Mouse (Mus musculus) monocyte, adult 59 days (primary cell): Measurements from ENCODE around the gene Olfr553. TPM values are rescaled to one million over a fixed set of nuclear protein-coding genes. Genes with fewer than 3 reads are reported as not detected.

Experiments used
- total RNA-seq, 2 experiments: library from RNA; stranded (reverse); gene quantifications; one replicate each; pipeline ENCODE4 v1.2.4; 2023

Olfr553 gene
- not detected for total RNA-seq

DNA sequence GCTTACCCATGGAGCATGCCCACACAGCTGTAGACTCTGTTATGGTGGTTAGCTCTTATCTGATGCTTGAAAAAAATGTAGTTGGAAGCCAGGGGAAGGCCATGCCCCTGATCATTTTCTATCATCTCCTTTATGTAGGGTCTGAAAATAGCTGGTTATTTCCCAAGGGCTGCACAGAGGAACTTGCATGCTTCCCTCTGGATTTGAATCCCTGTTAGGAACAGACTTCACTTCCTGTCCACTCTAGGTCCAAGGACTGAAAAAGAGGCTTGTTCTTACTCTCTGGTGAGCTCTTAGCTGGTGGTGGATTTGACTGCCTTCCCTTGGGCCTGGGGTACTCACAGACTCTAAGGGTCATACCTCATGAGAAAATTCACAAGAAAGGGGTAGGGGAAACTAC, at the start of gene Olfr553:
Gene Olfr553, minus strand, starts transcription at position 101 of the 400 bp plus-strand sequence.

DNA sequence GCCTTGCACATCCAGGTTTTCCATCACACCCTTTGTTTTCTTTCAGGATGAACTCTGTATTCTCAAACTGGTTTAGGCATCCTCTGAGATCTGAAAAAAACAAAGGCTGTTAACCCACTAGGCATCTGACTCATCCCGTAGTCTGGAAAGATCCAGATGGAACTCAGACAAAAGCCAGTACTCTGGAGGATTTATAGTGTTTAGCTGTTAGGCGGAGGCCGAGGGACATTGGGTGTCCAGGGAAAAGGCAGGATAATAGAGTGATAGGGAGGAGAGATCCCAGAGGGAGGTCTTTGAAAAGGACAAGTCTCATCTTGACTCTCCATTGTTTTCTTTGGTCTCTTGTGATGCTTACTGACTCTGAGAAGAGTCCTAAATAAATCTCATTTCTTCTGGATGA, 46.6 kb upstream of the Olfr553 start, which contains the start of gene Olfr556:
Gene Olfr556, plus strand, starts transcription at position 301 of the 400 bp plus-strand sequence.

DNA sequence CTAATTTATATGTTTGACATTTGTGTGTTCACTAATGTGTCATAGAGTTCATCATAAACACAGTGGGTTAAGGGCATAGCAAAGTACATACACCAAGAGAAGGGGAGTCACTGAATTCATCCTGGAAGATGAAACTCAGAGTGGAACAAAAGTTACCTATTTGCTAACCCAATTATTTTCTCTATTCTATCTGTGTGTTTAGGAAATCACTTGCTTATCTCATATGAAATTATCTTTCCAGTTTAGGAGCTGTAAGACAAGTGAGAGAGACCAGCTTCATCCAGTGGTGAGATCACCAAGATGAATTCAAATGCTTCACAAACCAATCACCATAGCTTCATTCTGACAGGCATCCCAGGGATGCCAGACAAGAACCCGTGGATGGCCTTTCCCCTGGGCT, 40.5 kb upstream of the Olfr553 start, which contains the start of gene Olfr555:
Gene Olfr555, plus strand, starts transcription at position 301 of the 400 bp plus-strand sequence.

DNA sequence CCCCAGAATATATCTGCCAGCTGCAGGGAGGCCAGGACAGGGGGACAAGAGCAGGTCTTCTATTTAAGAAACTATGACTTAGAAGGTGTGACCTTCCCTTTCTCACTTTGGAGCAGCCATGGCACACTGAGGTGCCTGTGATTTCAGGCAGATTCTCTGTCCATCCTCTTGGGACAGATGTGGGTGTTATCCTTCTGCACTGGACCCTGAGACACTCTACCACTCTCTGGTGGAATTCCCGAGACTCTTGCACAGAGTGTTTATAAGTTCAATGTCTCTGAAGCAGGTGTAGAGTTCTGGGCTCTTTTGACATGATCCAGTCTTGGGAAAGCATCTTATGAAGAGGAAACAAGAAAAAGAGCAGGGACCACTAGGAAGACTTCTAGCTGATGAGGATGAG, 20.1 kb upstream of the Olfr553 start, which contains the start of gene Olfr554:
Gene Olfr554, plus strand, starts transcription at position 301 of the 400 bp plus-strand sequence.

DNA sequence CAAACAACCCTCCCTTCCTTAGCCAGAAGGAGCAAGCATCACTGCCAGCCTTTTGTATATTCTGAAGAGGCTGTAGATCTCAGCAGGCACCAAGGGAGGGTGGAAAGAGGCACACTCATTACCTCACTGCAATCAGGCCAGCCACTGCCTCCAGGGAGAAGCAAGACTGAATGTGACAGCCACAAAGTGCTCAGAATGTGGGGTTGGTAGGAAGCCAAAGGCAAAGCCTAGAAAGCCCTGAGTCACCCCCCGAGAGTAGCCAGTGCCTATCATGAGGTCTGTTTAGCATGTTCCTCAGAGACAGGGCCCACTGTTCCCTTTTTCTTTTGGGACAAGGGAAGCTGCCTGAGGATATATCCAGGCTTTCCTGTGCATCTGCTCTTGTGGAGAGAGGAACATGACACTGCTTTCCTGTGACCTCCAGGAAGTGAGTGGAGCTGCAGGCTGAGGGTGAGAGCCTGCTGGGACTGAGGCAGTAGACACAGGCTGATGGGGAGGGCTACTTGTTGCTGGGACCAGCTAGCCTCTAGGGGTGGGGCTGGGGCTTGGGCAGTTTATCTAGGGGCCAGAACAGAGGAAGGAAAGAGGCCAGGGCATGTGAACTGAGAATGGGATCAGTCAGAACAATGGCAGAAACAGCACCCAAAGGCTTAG, 20.5 kb downstream of the Olfr553 start, which contains the start of gene Olfr552:
Gene Olfr552, plus strand, starts transcription at position 393 of the 654 bp plus-strand sequence.

DNA sequence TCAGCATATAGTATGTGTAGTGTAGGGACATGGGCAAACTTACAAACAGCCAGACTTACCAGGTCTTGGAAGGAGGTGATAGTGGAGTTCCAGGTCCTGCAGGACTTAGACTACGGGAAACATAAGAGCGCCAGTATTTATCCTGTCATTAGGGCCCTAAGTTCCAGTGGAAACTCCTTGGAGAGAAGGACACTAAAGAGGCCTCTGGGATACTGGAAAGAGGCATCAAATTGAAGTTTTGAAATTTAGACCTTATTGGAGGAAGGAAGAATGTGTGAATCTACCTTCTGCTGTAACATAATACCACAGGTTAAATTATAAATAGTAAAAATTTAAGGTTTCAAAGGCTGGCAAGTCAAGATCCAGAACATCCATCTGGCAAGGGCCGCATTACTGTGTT, 26.2 kb downstream of the Olfr553 start, which contains the start of gene Olfr551:
Gene Olfr551, minus strand, starts transcription at position 101 of the 400 bp plus-strand sequence.

DNA sequence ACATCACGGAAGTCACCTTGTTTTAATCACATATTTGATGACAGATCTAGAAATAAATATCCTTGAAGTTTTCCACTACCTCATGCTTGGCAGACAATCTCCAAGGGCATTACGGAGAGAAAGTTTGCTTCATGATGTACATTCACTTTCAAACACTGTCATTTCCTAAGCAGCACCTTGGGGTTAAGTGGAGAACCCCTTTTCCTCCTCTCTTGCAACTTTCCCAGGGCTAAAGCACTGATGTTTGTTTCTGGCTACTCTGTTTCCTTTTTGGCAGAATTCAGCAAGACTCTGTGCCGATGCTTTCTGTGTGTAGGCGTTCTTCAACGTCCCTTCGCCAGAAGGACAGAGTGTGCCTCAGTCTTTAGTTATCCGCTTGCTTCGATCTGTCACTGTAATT, 46.9 kb downstream of the Olfr553 start, which contains the start of gene Olfr550:
Gene Olfr550, plus strand, starts transcription at position 301 of the 400 bp plus-strand sequence.

DNA sequence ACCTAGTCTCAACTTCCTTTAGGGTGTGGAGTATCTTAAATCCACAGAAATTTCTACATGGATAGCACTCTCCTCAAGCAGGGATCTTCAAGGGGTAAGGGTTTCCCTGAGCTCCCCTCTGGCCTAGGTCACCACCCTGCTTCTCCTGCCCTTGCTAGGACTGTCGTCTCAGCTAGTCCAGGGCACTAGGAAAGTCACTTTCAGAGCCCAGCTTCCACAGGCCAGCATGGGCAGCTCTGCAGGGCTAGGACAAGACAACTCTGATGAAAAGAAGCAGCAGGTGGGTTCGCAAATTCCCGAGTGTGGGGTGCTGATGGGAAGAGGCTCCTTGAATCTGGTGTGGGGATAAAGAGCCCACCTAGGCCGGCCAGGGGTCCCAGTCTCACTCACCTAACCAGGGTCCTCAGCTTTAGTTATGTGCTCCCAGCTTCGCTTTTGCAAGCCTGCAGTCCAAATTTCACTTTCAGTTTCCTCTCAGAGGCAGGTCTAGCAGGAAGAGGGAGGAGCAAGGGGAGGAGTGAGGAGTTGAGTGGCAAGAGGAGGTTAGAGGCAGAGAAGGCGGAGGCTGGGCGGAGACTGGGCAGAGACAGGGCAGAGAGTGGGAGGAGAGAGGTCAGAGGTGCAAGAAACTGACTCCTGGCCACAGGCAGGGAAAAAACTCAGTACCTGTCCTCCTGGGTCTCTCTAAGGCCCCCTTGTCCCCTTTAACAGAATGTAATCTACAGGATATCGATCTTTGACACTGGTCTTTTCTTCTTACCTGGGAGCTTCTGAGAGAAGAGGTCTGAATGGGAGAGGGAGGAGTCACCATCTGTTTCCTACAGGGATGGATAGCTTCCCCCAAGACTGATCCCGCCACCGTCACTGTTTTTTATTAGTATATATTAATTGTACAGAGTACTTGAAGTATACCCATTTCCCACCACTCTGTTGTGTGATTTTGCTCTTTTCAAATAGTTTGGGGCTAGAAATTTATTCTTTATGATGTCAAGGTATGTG, 52.7 kb downstream of the Olfr553 start, which contains the start of gene Trim21:
Gene Trim21, minus strand, starts transcription at position 488 of the 999 bp plus-strand sequence.

Other genes with a start within 250 kb of the Olfr553 start
- gene Rrm1, start 176.5 kb downstream of the Olfr553 start, total RNA-seq, result 10 to 100 TPM; 12.5 to 12.7 TPM
- gene Olfr543, start 136.5 kb downstream of the Olfr553 start, total RNA-seq, result not detected
- not detected for gene Olfr544, start 129.9 kb downstream of the Olfr553 start, total RNA-seq
- not detected for gene Olfr545, start 118.6 kb downstream of the Olfr553 start, total RNA-seq
- gene Olfr547, start 83.5 kb downstream of the Olfr553 start, total RNA-seq, result not detected
- not detected for gene Olfr548-ps1, start 77.3 kb downstream of the Olfr553 start, total RNA-seq
- not detected for gene Olfr549, start 68.3 kb downstream of the Olfr553 start, total RNA-seq
- 10 to 100 TPM; 19.9 to 20.8 TPM for gene Trim21, start 52.7 kb downstream of the Olfr553 start, total RNA-seq
- not detected for gene Olfr550, start 46.8 kb downstream of the Olfr553 start, total RNA-seq
- gene Olfr551, start 26.3 kb downstream of the Olfr553 start, total RNA-seq, result not detected
- not detected for gene Olfr552, start 20.4 kb downstream of the Olfr553 start, total RNA-seq
- not detected for gene Olfr554, start 20.2 kb upstream of the Olfr553 start, total RNA-seq
- not detected for gene Olfr555, start 40.6 kb upstream of the Olfr553 start, total RNA-seq
- not detected for gene Olfr556, start 46.7 kb upstream of the Olfr553 start, total RNA-seq
- gene Trim68, start 69.1 kb upstream of the Olfr553 start, total RNA-seq, result 1 to 10 TPM; 3.9 to 5.2 TPM
- not detected for gene Olfr557, start 77.7 kb upstream of the Olfr553 start, total RNA-seq
- gene Olfr558, start 84.0 kb upstream of the Olfr553 start, total RNA-seq, result not detected
- gene Olfr33, start 100.9 kb upstream of the Olfr553 start, total RNA-seq, result not detected
- gene Olfr559, start 109.3 kb upstream of the Olfr553 start, total RNA-seq, result not detected
- gene Olfr560, start 141.1 kb upstream of the Olfr553 start, total RNA-seq, result not detected
- not detected for gene Olfr78, start 141.3 kb upstream of the Olfr553 start, total RNA-seq
- gene Olfr561, start 153.0 kb upstream of the Olfr553 start, total RNA-seq, result not detected
- gene Olfr564, start 185.3 kb upstream of the Olfr553 start, total RNA-seq, result not detected
- not detected for gene Olfr566, start 240.5 kb upstream of the Olfr553 start, total RNA-seq